22 mouse cellular contexts compared by ENCODE assay signal in genomic region chr12:112338976-112339375, GRCm38 (mm10).
DNase-seq lines count a peak whose midpoint lies in the region; ATAC-seq lines count a peak whose summit lies in the region.
"Had no signal": no experiment of that assay in that cellular context is flagged by ENCODE, and none has a peak within 500 bp of the region (broad histone marks: within the 10 kb centered on the region; RNA-seq: fewer than 3 reads in every experiment).

No protein-coding gene starts in this region.

- peak; percentile 3 for DNase-seq in adrenal gland, postnatal 14 days
- DNase-seq in adrenal gland, adult 2 months = no peak
- no peak for DNase-seq in forebrain, embryonic 14.5 days (ENCODE audit: low spot score)
- no peak for DNase-seq in kidney, adult 9 months
- DNase-seq in gastrocnemius, postnatal 10 days = no peak
- DNase-seq: adrenal gland, postnatal 10 days; cerebellum, adult 18-20 months; cerebellum, adult 9-10 months; cerebellum, postnatal 25 days; gastrocnemius, postnatal 14 days; heart, adult 11 months had no signal

- no peak overlapping the region for H3K4me2 ChIP-seq in forebrain, embryonic 12.5 days
- no peak overlapping the region for H3K4me2 ChIP-seq in forebrain, embryonic 14.5 days (ENCODE audit: low read length)
- no peak overlapping the region for H3K4me2 ChIP-seq in kidney, embryonic 15.5 days
- H3K4me2 ChIP-seq: embryonic facial prominence, embryonic 13.5 days; heart, embryonic 11.5 days; hindbrain, embryonic 14.5 days had no signal

- H3K27me3 ChIP-seq in forebrain, embryonic 12.5 days = 0 out of 2 replicates have a peak, but pooled peaks cover 4% of the 10 kb centered on the region
- no peaks in the 10 kb centered on the region for H3K27me3 ChIP-seq in forebrain, embryonic 14.5 days (replicated peaks; ENCODE audit: control insufficient read depth, insufficient read depth, low read length)
- H3K27me3 ChIP-seq in kidney, embryonic 15.5 days = peaks cover 69% of the 10 kb centered on the region
- H3K27me3 ChIP-seq: embryonic facial prominence, embryonic 13.5 days had no signal

- ATAC-seq in forebrain, embryonic 12.5 days (ENCODE audit: low FRiP score) = no peak
- ATAC-seq in forebrain, embryonic 14.5 days = no peak
- ATAC-seq in kidney, embryonic 15.5 days (replicated peaks; ENCODE audit: low FRiP score) = 0 out of 2 replicates have a peak, but pooled peaks have one; percentile 10
- ATAC-seq: activated CD4-positive, CD25-positive, alpha-beta regulatory T cell, adult 4 months; forebrain, embryonic 16.5 days; inflammation-experienced regulatory T-cells, adult 6 months had no signal

- H3K4me3 ChIP-seq in forebrain, embryonic 12.5 days (replicated peaks) = no peak overlapping the region
- no peak overlapping the region for H3K4me3 ChIP-seq in forebrain, embryonic 14.5 days (ENCODE audit: low read depth, low read length)
- no peak overlapping the region for H3K4me3 ChIP-seq in kidney, embryonic 15.5 days (replicated peaks)
- H3K4me3 ChIP-seq in brown adipose tissue, adult 24 weeks (ENCODE audit: insufficient read depth, low read depth, low read length) = peak overlapping the region; percentile 33
- H3K4me3 ChIP-seq: embryonic facial prominence, embryonic 13.5 days; erythroblast, embryonic 14.5 days had no signal

- no peak overlapping the region for H3K9ac ChIP-seq in forebrain, embryonic 12.5 days
- no peak overlapping the region for H3K9ac ChIP-seq in forebrain, embryonic 14.5 days (ENCODE audit: low read length)
- no peak overlapping the region for H3K9ac ChIP-seq in kidney, embryonic 15.5 days
- H3K9ac ChIP-seq: embryonic facial prominence, embryonic 13.5 days; hindbrain, embryonic 14.5 days had no signal

- H3K9me3 ChIP-seq in forebrain, embryonic 12.5 days = no peaks in the 10 kb centered on the region
- H3K9me3 ChIP-seq in forebrain, embryonic 14.5 days (replicated peaks; ENCODE audit: control insufficient read depth, low read length) = no peaks in the 10 kb centered on the region
- H3K9me3 ChIP-seq in kidney, embryonic 15.5 days (replicated peaks) = no peaks in the 10 kb centered on the region
- H3K9me3 ChIP-seq: embryonic facial prominence, embryonic 13.5 days had no signal

- H3K4me1 ChIP-seq in forebrain, embryonic 12.5 days = peaks cover 62% of the 10 kb centered on the region
- peaks cover 48% of the 10 kb centered on the region for H3K4me1 ChIP-seq in forebrain, embryonic 14.5 days (ENCODE audit: control insufficient read depth, insufficient read depth, low read length)
- H3K4me1 ChIP-seq in kidney, embryonic 15.5 days = peaks cover 66% of the 10 kb centered on the region
- H3K4me1 ChIP-seq in brown adipose tissue, adult 24 weeks (ENCODE audit: control insufficient read depth, insufficient read depth, insufficient read length, low read length) = peaks cover 32% of the 10 kb centered on the region

- 91% methylated on average over 15 of the region's 15 CpGs for WGBS in forebrain, embryonic 12.5 days
- 93% methylated on average over 15 of the region's 15 CpGs for WGBS in forebrain, embryonic 14.5 days
- 35% methylated on average over 15 of the region's 15 CpGs for WGBS in kidney, embryonic 15.5 days

- 0 out of 2 replicates have a peak overlapping the region, but pooled peaks have one; percentile 36 for H3K27ac ChIP-seq in forebrain, embryonic 12.5 days
- no peak overlapping the region for H3K27ac ChIP-seq in forebrain, embryonic 14.5 days (ENCODE audit: low read depth, low read length)
- H3K27ac ChIP-seq in kidney, embryonic 15.5 days = no peak overlapping the region
- H3K27ac ChIP-seq in brown adipose tissue, adult 24 weeks (replicated peaks; ENCODE audit: low read depth, low read length) = peak overlapping the region; percentile 61
- H3K27ac ChIP-seq: embryonic facial prominence, embryonic 13.5 days; hindbrain, embryonic 14.5 days; hindbrain, postnatal 0 days had no signal

- no peaks in the 10 kb centered on the region for H3K36me3 ChIP-seq in forebrain, embryonic 12.5 days (replicated peaks)
- H3K36me3 ChIP-seq in forebrain, embryonic 14.5 days (ENCODE audit: control insufficient read depth, insufficient read depth, low read length) = no peaks in the 10 kb centered on the region
- no peaks in the 10 kb centered on the region for H3K36me3 ChIP-seq in kidney, embryonic 15.5 days
- H3K36me3 ChIP-seq: embryonic facial prominence, embryonic 13.5 days had no signal

Comparison
In these comparisons a context has a peak if more than half of its experiments do, and no peak if none do; other contexts are left out.
1. H3K27ac ChIP-seq: peak in forebrain, embryonic 12.5 days (single experiment) and brown adipose tissue, adult 24 weeks (single experiment); none in forebrain, embryonic 14.5 days (single experiment) and kidney, embryonic 15.5 days (single experiment).